Mouse (Mus musculus) liver, embryonic 13.5 days (tissue): ENCODE data around the gene Pfkfb3. TPM values are rescaled to one million over a fixed set of nuclear protein-coding genes. Genes with fewer than 3 reads are reported as not detected.

Experiments used
- ATAC-seq: fragments of 200-750 bp; cut with Nextera tagmentation; 2 replicates; pipeline ENCODE4 v1.8.0; 2017; ENCODE audit warnings: low read depth, mild to moderate bottlenecking, moderate number of reproducible peaks, moderate library complexity
- DNase-seq: peaks from one replicate; pipeline ENCODE4 v3.0.0; 2022
- H3K27ac ChIP-seq: fragments of 300-500 bp; sonication (generic); 2 replicates; pipeline ENCODE4 v1.5.1; 2015; ENCODE audit warnings: moderate library complexity, mild to moderate bottlenecking, inconsistent platforms
- H3K27me3 ChIP-seq: fragments of 300-500 bp; sonication (generic); 2 replicates; pipeline ENCODE4 v1.6.1; 2015; ENCODE audit warnings: mild to moderate bottlenecking, inconsistent platforms
- H3K36me3 ChIP-seq: fragments of 300-500 bp; sonication (generic); 2 replicates; pipeline ENCODE4 v1.6.1; 2015; ENCODE audit warnings: mild to moderate bottlenecking, inconsistent platforms
- H3K4me1 ChIP-seq: fragments of 300-500 bp; sonication (generic); replicated peaks from 2 replicates; pipeline ENCODE4 v1.6.1; 2015; ENCODE audit warnings: inconsistent platforms
- H3K4me2 ChIP-seq: fragments of 300-500 bp; sonication (generic); 2 replicates; pipeline ENCODE4 v1.6.1; 2015; ENCODE audit warnings: inconsistent platforms, mild to moderate bottlenecking, moderate library complexity
- H3K4me3 ChIP-seq: fragments of 300-500 bp; sonication (generic); replicated peaks from 2 replicates; pipeline ENCODE4 v1.5.1; 2015; ENCODE audit warnings: mild to moderate bottlenecking, inconsistent platforms
- H3K9ac ChIP-seq: fragments of 300-500 bp; sonication (generic); 2 replicates; pipeline ENCODE4 v1.6.1; 2015; ENCODE audit warnings: mild to moderate bottlenecking, inconsistent platforms
- H3K9me3 ChIP-seq: fragments of 300-500 bp; sonication (generic); replicated peaks from 2 replicates; pipeline ENCODE4 v1.6.1; 2016; ENCODE audit warnings: inconsistent platforms
- WGBS: fragments of 180-500 bp; shearing (Covaris S2); methylation state at CpG from one replicate; pipeline ENCODE4 v1.1.7; 2015; ENCODE audit not compliant: insufficient replicate concordance; 5-methylcytosine and 5-hydroxymethylcytosine counted together
- polyA plus RNA-seq: library from polyadenylated mRNA; unstranded; fragments of >200 nt; fragmentation: Nextera tagmentation; extraction: Ambion mirVana; gene quantifications from 2 replicates; pipeline ENCODE4 v1.2.1, GENCODE M21; 2015

The Pfkfb3 gene
- polyA plus RNA-seq, 1 experiment from 2014 or later = 7.2 TPM

DNA sequence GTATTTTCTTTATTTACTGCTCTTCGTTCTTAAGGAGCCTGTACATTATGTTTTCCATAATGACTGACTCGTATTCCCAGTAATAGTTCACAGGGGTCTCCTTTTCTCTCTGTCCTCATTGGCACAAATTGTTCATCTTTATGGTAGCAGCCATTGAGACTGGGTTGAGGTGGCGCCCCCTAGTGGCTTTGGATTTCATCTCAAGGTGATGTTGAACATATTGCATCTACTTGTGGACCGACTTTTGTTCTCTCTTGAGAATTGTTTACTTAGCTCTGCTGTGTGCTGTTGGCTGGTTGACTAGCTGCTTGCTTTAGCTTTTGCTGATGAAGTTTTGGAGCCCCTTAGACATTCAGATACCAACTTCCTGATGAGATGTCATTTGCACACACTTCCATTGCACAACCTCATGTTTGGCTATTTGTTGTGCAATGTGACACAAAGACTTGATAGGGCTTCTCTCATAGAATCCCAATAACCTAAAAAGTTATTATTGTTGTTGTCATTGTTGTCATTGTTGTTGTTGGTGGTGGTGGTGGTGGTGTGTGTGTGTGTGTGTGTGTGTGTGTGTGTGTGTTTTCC, 14.0 kb upstream of the Pfkfb3 start:
- no peak overlapping the region for H3K4me2 ChIP-seq
- WGBS = 41% methylated on average over 4 of the region's 4 CpGs
- H3K4me1 ChIP-seq = no peaks in the 10 kb centered on the region
- H3K27me3 ChIP-seq = no peaks in the 10 kb centered on the region
- no peak overlapping the region for H3K27ac ChIP-seq
- DNase-seq (no peak), ATAC-seq (no peak)
- H3K36me3 ChIP-seq = no peaks in the 10 kb centered on the region
- no peak overlapping the region for H3K9ac ChIP-seq
- H3K4me3 ChIP-seq = no peak overlapping the region
- H3K9me3 ChIP-seq = no peaks in the 10 kb centered on the region

DNA sequence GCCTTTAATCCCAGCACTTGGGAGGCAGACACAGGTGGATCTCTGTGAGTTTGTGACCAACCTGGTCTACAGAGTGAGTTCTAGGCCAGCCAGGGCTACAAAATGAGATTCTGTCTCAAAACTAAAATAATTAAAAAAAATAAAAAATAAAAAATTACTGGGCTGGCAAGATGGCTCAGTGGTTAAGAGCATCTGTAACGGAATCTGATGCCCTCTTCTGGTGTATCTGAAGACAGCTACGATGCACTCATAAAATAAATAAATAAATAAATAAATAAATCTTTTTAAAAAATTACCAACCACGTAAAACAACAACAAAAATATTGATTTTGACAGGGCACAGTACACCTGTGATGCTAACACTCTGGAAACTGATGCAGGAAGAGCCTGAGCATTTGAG, 13.0 kb upstream of the Pfkfb3 start:
- Histone ChIP-seq H3K9me3 (no peaks in the 10 kb centered on the region), H3K27me3 (no peaks in the 10 kb centered on the region), H3K4me2 (no peak overlapping the region), H3K4me1 (no peaks in the 10 kb centered on the region), H3K9ac (no peak overlapping the region), H3K27ac (no peak overlapping the region), H3K36me3 (no peaks in the 10 kb centered on the region), H3K4me3 (no peak overlapping the region)
- WGBS = 74% methylated on average over 3 of the region's 3 CpGs
- DNase-seq = no peak
- no peak for ATAC-seq

DNA sequence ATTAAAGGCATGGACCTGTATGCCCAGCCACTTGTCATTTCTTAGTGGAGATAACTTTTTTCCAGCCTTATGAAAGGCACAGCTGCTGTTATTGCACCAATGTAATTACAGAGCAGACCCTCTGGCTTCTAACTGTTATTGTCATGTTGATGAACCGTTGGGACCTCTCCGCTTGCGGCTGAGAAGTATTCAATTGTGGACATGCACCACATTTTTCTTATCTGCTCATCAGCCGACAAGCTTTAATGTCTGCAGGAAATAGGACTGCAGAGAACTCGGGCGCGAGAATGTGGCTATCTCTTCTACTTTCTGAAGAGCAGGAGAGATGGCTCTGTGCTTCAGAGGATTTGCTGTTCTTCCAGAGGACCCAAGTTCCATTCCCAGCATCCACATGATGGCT, 12.4 kb upstream of the Pfkfb3 start:
- Histone ChIP-seq H3K27me3 (no peaks in the 10 kb centered on the region), H3K27ac (no peak overlapping the region), H3K36me3 (no peaks in the 10 kb centered on the region), H3K4me1 (no peaks in the 10 kb centered on the region), H3K4me2 (no peak overlapping the region), H3K4me3 (no peak overlapping the region), H3K9ac (no peak overlapping the region), H3K9me3 (no peaks in the 10 kb centered on the region)
- DNase-seq (no peak), ATAC-seq (no peak)
- 16% methylated on average over 7 of the region's 7 CpGs for WGBS

DNA sequence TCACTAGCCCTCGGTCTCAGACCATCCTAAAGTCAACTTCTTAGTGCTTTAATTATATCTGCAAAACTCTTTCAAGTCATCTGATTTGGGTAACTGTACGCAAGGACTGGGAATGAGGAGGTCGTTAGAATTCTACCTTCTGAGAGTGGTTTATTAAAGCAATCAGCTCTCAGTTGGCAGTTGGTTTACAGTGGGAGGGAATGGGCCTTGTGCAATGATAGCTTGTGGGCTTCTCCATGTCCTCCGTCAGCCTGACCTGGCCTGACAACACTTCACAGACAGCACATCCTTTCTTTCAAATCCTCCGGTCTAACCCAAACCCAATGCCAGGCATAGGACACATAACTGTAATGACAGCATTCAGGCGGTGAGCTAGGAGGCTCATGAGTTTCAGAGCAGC, 10.9 kb upstream of the Pfkfb3 start:
- no peaks in the 10 kb centered on the region for H3K4me1 ChIP-seq
- H3K9me3 ChIP-seq = no peaks in the 10 kb centered on the region
- H3K9ac ChIP-seq = no peak overlapping the region
- 73% methylated on average over 6 of the region's 6 CpGs for WGBS
- ATAC-seq (no peak), DNase-seq (no peak)
- no peak overlapping the region for H3K27ac ChIP-seq
- no peak overlapping the region for H3K4me2 ChIP-seq
- H3K27me3 ChIP-seq = no peaks in the 10 kb centered on the region
- no peak overlapping the region for H3K4me3 ChIP-seq
- no peaks in the 10 kb centered on the region for H3K36me3 ChIP-seq

DNA sequence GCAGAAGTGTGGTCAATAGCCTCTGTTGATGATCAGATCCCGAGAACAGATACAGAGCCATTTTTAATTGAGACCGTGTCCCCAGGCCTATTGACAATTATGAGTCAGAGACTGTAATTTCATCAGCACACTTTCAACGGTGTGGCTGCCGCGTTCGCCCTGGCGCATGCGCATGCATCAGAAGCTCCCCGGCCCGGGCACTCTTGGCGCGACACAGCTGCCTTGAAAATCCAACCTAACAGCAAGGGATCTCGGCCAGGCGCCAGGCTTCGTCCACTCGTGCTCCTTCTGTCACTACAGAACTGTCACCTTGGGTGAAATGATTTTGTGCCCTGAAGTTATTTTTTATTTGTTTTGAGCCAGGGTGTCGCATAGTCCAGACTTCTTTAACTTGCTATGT, 9.4 kb upstream of the Pfkfb3 start:
- ATAC-seq (no peak), DNase-seq (no peak)
- H3K9me3 ChIP-seq = no peaks in the 10 kb centered on the region
- no peaks in the 10 kb centered on the region for H3K36me3 ChIP-seq
- WGBS = 81% methylated on average over 17 of the region's 17 CpGs
- no peaks in the 10 kb centered on the region for H3K4me1 ChIP-seq
- H3K4me3 ChIP-seq = no peak overlapping the region
- H3K27me3 ChIP-seq = no peaks in the 10 kb centered on the region
- H3K4me2 ChIP-seq = no peak overlapping the region
- H3K9ac ChIP-seq = no peak overlapping the region
- no peak overlapping the region for H3K27ac ChIP-seq

DNA sequence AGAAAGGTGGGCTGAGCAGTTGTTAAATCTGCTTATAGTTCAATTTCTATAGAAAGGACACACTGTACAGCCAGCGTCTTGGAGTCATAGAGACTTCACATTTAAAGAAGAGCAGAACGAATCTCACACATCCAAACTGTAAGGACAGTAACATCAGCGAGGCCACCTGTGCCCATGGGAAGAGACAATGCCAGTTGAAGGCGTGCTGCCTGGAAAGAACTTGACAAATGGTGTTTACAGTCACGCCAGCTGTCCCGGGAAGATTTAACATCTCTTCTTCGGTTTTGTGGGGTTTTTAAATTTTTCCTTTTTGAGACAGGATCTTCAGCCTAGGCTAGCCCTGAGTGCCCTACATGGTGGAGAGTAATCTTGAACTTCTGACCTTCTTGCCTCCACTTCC, 4.8 kb upstream of the Pfkfb3 start:
- no peak for DNase-seq

DNA sequence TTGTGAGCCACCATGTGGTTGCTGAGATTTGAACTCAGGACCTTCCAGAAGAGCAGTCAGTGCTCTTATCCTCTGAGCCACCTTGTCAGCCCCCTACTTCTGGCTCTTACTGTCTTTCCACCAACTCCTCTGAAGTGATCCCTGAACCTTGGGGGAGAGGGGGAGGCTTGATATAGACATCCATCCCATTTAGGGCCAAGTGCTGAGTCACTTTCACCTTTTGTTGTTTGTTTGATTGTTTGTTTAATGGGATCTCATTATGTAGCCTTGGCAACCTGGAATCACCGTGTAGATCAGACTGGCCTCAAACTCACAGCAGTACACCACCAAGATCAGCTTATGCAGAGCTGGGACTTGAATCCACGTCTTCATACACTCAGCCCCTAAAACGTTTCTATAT, 3.4 kb upstream of the Pfkfb3 start:
- H3K9me3 ChIP-seq = no peaks in the 10 kb centered on the region
- peaks cover 18% of the 10 kb centered on the region for H3K4me1 ChIP-seq
- peaks cover 28% of the 10 kb centered on the region for H3K27me3 ChIP-seq
- no peak overlapping the region for H3K9ac ChIP-seq
- 52% methylated on average over 3 of the region's 3 CpGs for WGBS
- ATAC-seq (no peak), DNase-seq (no peak)
- H3K36me3 ChIP-seq = no peaks in the 10 kb centered on the region
- no peak overlapping the region for H3K4me2 ChIP-seq
- H3K4me3 ChIP-seq = no peak overlapping the region
- no peak overlapping the region for H3K27ac ChIP-seq

More for the DNA sequence above, 4.8 kb upstream of the Pfkfb3 start:
- Histone ChIP-seq H3K9me3 (no peaks in the 10 kb centered on the region), H3K4me3 (no peak overlapping the region), H3K9ac (no peak overlapping the region), H3K4me1 (peaks cover 4% of the 10 kb centered on the region; the same call in 1 of the 2 replicates), H3K27ac (no peak overlapping the region), H3K36me3 (no peaks in the 10 kb centered on the region), H3K27me3 (peaks cover 14% of the 10 kb centered on the region), H3K4me2 (no peak overlapping the region)
- ATAC-seq = no peak
- 72% methylated on average over 7 of the region's 7 CpGs for WGBS

DNA sequence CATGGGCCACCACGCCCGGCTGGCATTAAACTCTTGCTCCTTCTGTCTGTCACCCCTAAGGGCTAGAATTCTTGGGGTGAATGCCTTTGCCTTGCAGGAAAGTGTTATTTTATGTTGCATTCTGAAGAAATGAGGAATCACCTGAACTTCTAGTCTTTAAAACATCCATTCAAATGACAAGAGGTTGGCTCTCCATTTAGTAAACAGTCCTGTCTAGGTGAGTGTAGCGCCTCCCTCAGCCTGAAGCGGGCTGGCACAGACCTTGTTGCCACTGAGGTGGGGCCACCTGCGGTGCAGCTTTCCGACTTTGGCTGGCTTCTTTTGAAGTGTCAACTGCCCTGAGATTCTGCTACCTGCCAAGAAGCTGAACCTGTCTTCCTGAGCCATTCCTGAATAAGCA, 1.4 kb upstream of the Pfkfb3 start:
- no peak overlapping the region for H3K4me2 ChIP-seq
- WGBS = 66% methylated on average over 6 of the region's 6 CpGs

DNA sequence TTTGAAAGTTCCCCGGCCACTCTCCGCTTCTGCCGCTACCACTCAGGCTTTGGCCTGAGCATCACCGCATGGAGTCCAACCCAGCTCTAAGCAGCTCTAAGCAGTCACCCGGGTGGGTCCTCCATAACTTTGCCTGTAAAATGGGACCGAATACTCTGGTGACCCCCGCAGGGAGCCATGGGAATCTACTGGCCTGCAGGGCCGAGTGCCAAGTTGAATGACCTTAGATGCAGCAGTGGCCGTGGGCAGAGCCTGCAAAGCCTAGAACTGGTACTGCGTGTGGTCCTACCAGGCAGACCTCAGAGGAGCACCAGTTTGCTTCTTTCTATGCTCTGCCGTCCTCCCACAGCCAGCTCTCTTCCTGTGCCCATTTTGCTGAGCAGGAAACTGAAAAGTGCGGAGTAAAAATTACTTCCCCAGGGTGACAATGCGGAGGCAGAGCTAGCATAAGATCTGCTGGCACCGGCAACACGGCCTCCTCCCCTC, 868 bp downstream of the Pfkfb3 start:
- Histone ChIP-seq H3K36me3 (no peaks in the 10 kb centered on the region), H3K27ac (peak overlapping the region; percentile 34), H3K9ac (peak overlapping the region; percentile 67), H3K4me3 (peak overlapping the region; percentile 61), H3K27me3 (peaks cover 30% of the 10 kb centered on the region), H3K4me1 (peaks cover 21% of the 10 kb centered on the region), H3K9me3 (no peaks in the 10 kb centered on the region), H3K4me2 (peak overlapping the region; percentile 78)
- no peak for DNase-seq
- peak; percentile 46; the same call in 1 of the 2 replicates for ATAC-seq
- 2% methylated on average over 15 of the region's 15 CpGs for WGBS

More for the DNA sequence above, 1.4 kb upstream of the Pfkfb3 start:
- Histone ChIP-seq H3K9ac (no peak overlapping the region), H3K4me3 (no peak overlapping the region), H3K27ac (no peak overlapping the region), H3K9me3 (no peaks in the 10 kb centered on the region), H3K27me3 (peaks cover 30% of the 10 kb centered on the region), H3K36me3 (no peaks in the 10 kb centered on the region), H3K4me1 (peaks cover 20% of the 10 kb centered on the region)
- DNase-seq = no peak
- no peak for ATAC-seq

DNA sequence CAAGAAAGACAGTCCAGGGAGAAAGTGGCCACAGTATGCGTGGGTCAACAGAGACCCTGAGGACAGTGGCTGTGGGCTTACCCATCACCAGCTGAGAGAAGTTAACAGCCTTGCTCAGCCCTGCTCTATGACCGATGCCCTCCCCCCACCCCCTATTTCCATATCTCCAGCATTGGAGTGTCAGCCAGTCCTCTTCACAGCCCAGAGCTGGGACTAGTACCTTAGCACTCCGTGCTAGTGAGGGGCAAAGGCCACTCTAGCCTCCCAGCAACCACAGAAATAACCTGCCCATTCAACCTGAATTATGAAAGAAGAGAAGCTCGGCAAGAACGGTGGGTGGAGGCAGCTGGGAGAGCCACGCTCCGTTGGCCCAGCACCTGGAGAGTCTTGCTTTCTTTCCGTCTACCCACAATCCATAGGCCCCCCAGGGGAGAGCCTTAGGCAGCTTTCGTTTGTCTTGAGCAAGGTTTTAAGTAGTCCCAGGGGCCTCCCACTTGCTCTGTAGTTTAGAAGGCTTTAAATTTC, 1.5 kb downstream of the Pfkfb3 start:
- Histone ChIP-seq H3K4me1 (peaks cover 23% of the 10 kb centered on the region), H3K9ac (peak overlapping the region; percentile 67; the same call in 1 of the 2 replicates), H3K27me3 (peaks cover 30% of the 10 kb centered on the region), H3K36me3 (no peaks in the 10 kb centered on the region), H3K4me2 (peak overlapping the region; percentile 78), H3K4me3 (peak overlapping the region; percentile 61), H3K27ac (0 out of 2 replicates have a peak overlapping the region, but pooled peaks have one; percentile 34), H3K9me3 (no peaks in the 10 kb centered on the region)
- no peak for DNase-seq
- 12% methylated on average over 9 of the region's 9 CpGs for WGBS
- ATAC-seq = no peak

DNA sequence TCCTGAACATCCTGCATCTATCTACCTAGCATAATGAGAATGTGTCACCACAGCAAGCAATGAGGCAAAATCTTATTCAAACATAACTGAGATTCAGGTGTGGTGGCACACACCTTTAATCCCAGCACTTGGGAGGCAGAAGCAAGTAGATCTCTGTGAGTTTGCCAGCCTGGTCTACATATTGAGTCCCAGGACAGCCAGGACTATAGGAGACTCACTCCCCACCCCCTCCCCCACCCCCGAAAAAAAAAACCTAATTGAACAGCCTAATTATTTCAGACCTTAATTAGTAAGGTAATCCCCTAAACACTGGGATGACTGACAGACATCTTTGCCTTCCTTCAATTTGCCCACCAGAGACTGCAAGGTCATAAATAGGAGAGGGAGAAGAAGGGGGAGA, 2.2 kb downstream of the Pfkfb3 start:
- DNase-seq (no peak), ATAC-seq (no peak)
- no peak overlapping the region for H3K4me3 ChIP-seq
- H3K4me2 ChIP-seq = no peak overlapping the region; the same call in 1 of the 2 replicates
- H3K36me3 ChIP-seq = no peaks in the 10 kb centered on the region
- 27% methylated on average over 1 of the region's 1 CpGs for WGBS
- no peak overlapping the region for H3K27ac ChIP-seq
- no peak overlapping the region for H3K9ac ChIP-seq
- peaks cover 23% of the 10 kb centered on the region for H3K4me1 ChIP-seq
- peaks cover 30% of the 10 kb centered on the region for H3K27me3 ChIP-seq
- H3K9me3 ChIP-seq = no peaks in the 10 kb centered on the region

DNA sequence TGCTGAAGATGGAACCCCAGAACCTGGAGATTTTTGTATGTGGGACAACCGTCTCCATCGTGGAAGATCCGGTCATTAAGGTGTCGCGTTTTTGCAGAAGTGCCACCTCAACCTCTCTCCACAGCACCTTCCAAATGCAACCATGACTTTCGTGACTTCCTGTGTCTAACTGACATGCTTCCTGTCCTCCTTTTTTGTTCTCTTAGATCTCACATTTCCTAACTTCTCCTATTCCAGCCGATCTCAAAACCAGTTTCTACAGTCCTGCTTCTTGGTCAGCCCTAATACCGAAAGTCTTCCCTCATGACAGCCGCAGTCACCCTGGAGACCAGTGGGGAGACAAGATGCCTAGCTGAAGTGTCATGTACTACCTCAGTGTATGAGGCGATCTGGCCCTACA, 5.4 kb downstream of the Pfkfb3 start:
- peak overlapping the region; percentile 39 for H3K27ac ChIP-seq

More for the DNA sequence above, 5.4 kb downstream of the Pfkfb3 start:
- H3K27me3 ChIP-seq = peaks cover 15% of the 10 kb centered on the region
- H3K4me1 ChIP-seq = peaks cover 40% of the 10 kb centered on the region
- 0 out of 2 replicates have a peak overlapping the region, but pooled peaks have one; percentile 12 for H3K4me2 ChIP-seq
- no peaks in the 10 kb centered on the region for H3K9me3 ChIP-seq
- DNase-seq = no peak
- WGBS = 29% methylated on average over 10 of the region's 10 CpGs
- no peaks in the 10 kb centered on the region for H3K36me3 ChIP-seq
- no peak for ATAC-seq
- H3K4me3 ChIP-seq = no peak overlapping the region
- H3K9ac ChIP-seq = no peak overlapping the region
